Mouse (Mus musculus) MEL (cell line): ENCODE data around the gene Wt1. TPM values are rescaled to one million over a fixed set of nuclear protein-coding genes. Genes with fewer than 3 reads are reported as not detected.

Experiments used
- DNase-seq: peaks from one replicate; pipeline ENCODE4 v3.0.0; 2011; ENCODE audit warnings: low read depth, low spot score
- H3K27ac ChIP-seq: 2 replicates; pipeline ENCODE4 v1.5.1; 2012; ENCODE audit warnings: low read depth, mild to moderate bottlenecking, control low read depth, low read length, moderate library complexity; ENCODE audit not compliant: control insufficient read depth
- H3K27me3 ChIP-seq, 2 experiments: fragments of 150-350 bp in 1 of 2; sonication (generic) in 1 of 2; 2 replicates each; pipeline ENCODE4 v1.6.1; 2012; ENCODE audit warnings: low read length in 2 of 2, mild to moderate bottlenecking in 2 of 2, improper control_type of control experiment in 1 of 2, moderate library complexity in 1 of 2; ENCODE audit not compliant: insufficient read depth in 2 of 2, control insufficient read depth in 1 of 2
- H3K36me3 ChIP-seq, 2 experiments: 2 replicates each; pipeline ENCODE4 v1.6.1; 2012 to 2014; ENCODE audit warnings: low read length in 2 of 2, improper control_type of control experiment in 1 of 2, inconsistent platforms in 1 of 2, mild to moderate bottlenecking in 1 of 2; ENCODE audit not compliant: insufficient read depth in 2 of 2, control insufficient read depth in 1 of 2
- H3K4me1 ChIP-seq, 2 experiments: fragments of 150-350 bp in 1 of 2; sonication (generic) in 1 of 2; 2 replicates each; pipeline ENCODE4 v1.6.1; 2012; ENCODE audit warnings: low read length in 2 of 2, improper control_type of control experiment in 1 of 2, mild to moderate bottlenecking in 1 of 2; ENCODE audit not compliant: insufficient read depth in 2 of 2, control insufficient read depth in 1 of 2
- H3K4me3 ChIP-seq, 2 experiments: fragments of 150-350 bp in 1 of 2; sonication (generic) in 1 of 2; 2 replicates each; pipeline ENCODE4 v1.5.1; 2012; ENCODE audit warnings: low read depth in 2 of 2, low read length in 2 of 2, mild to moderate bottlenecking in 2 of 2, moderate library complexity in 2 of 2, control low read depth in 1 of 2, improper control_type of control experiment in 1 of 2; ENCODE audit not compliant: control insufficient read depth in 1 of 2, insufficient read depth in 1 of 2
- H3K79me2 ChIP-seq: 2 replicates; pipeline ENCODE4 v1.6.1; 2012; ENCODE audit warnings: mild to moderate bottlenecking, low read length, moderate library complexity; ENCODE audit not compliant: control insufficient read depth, poor library complexity, insufficient read depth
- H3K9ac ChIP-seq: 2 replicates; pipeline ENCODE4 v1.6.1; 2012; ENCODE audit warnings: low read depth, mild to moderate bottlenecking, control low read depth, low read length, moderate library complexity; ENCODE audit not compliant: control insufficient read depth, poor library complexity, severe bottlenecking
- H3K9me3 ChIP-seq: fragments of 150-350 bp; sonication (generic); replicated peaks from 2 replicates; pipeline ENCODE4 v1.6.1; 2012; ENCODE audit warnings: mild to moderate bottlenecking, low read length, improper control_type of control experiment, moderate library complexity; ENCODE audit not compliant: insufficient read depth
- BHLHE40 ChIP-seq: IDR thresholded peaks from 2 replicates; pipeline ENCODE4 v1.6.1; 2012; ENCODE audit warnings: low read depth, mild to moderate bottlenecking, inconsistent platforms, low read length, improper control_type of control experiment, borderline replicate concordance
- CHD1 ChIP-seq: IDR thresholded peaks from 2 replicates; pipeline ENCODE4 v1.6.1; 2012; ENCODE audit warnings: low read depth, mild to moderate bottlenecking, inconsistent platforms, low read length, improper control_type of control experiment
- CHD2 ChIP-seq: IDR thresholded peaks from 2 replicates; pipeline ENCODE4 v1.6.1; 2011; ENCODE audit warnings: low read length, improper control_type of control experiment
- CTCF ChIP-seq, 3 experiments: IDR thresholded peaks in 2 of 3; conservative IDR thresholded peaks in 1 of 3; 2 replicates each; pipeline ENCODE4 v1.5.1; 2011 to 2012; ENCODE audit warnings: low read length in 3 of 3, low read depth in 2 of 3, mild to moderate bottlenecking in 2 of 3, improper control_type of control experiment in 1 of 3, inconsistent platforms in 1 of 3, mixed read lengths in 1 of 3, moderate library complexity in 1 of 3; ENCODE audit not compliant: control insufficient read depth in 1 of 3, insufficient read depth in 1 of 3, poor library complexity in 1 of 3, severe bottlenecking in 1 of 3
- ETS1 ChIP-seq: IDR thresholded peaks from 2 replicates; pipeline ENCODE4 v1.6.1; 2012; ENCODE audit warnings: low read depth, mild to moderate bottlenecking, inconsistent platforms, low read length, improper control_type of control experiment, moderate library complexity
- KAT2A ChIP-seq: conservative IDR thresholded peaks from 2 replicates; pipeline ENCODE4 v1.6.1; 2012; ENCODE audit warnings: low read depth, low read length, improper control_type of control experiment, inconsistent platforms
- MAFK ChIP-seq: IDR thresholded peaks from 2 replicates; pipeline ENCODE4 v1.6.1; 2011; ENCODE audit warnings: low read depth, mild to moderate bottlenecking, low read length, improper control_type of control experiment, borderline replicate concordance
- MAX ChIP-seq: IDR thresholded peaks from 2 replicates; pipeline ENCODE4 v1.6.1; 2011; ENCODE audit warnings: low read length, improper control_type of control experiment
- MAZ ChIP-seq: IDR thresholded peaks from 2 replicates; pipeline ENCODE4 v1.6.1; 2012; ENCODE audit warnings: low read depth, mild to moderate bottlenecking, inconsistent platforms, low read length, improper control_type of control experiment
- MYB ChIP-seq: IDR thresholded peaks from 2 replicates; pipeline ENCODE4 v1.6.1; 2011; ENCODE audit warnings: mild to moderate bottlenecking, low read depth, low read length, improper control_type of control experiment
- MYC ChIP-seq: IDR thresholded peaks from 2 replicates; pipeline ENCODE4 v1.6.1; 2011; ENCODE audit warnings: low read depth, mild to moderate bottlenecking, low read length, improper control_type of control experiment, moderate library complexity
- NELFE ChIP-seq: IDR thresholded peaks from 2 replicates; pipeline ENCODE4 v1.6.1; 2011; ENCODE audit warnings: low read depth, low read length, improper control_type of control experiment
- POLR2A ChIP-seq, 2 experiments: IDR thresholded peaks; 2 replicates each; pipeline ENCODE4 v1.6.1; 2011 to 2012; ENCODE audit warnings: low read length in 2 of 2, mild to moderate bottlenecking in 2 of 2, control low read depth in 1 of 2, improper control_type of control experiment in 1 of 2, low read depth in 1 of 2, moderate library complexity in 1 of 2; ENCODE audit not compliant: control insufficient read depth in 1 of 2, insufficient read depth in 1 of 2, poor library complexity in 1 of 2
- POLR2AphosphoS5 ChIP-seq: IDR thresholded peaks from 2 replicates; pipeline ENCODE4 v1.6.1; 2012; ENCODE audit warnings: low read depth, borderline replicate concordance, mild to moderate bottlenecking, inconsistent platforms, low read length, moderate library complexity, mixed read lengths
- SIN3A ChIP-seq: IDR thresholded peaks from 2 replicates; pipeline ENCODE4 v1.6.1; 2012; ENCODE audit warnings: low read length, improper control_type of control experiment, inconsistent platforms
- TAL1 ChIP-seq: IDR thresholded peaks from 2 replicates; pipeline ENCODE4 v1.6.1; 2012; ENCODE audit warnings: mild to moderate bottlenecking, inconsistent platforms, low read length, moderate library complexity, mixed read lengths
- UBTF ChIP-seq: IDR thresholded peaks from 2 replicates; pipeline ENCODE4 v1.6.1; 2012; ENCODE audit warnings: low read depth, mild to moderate bottlenecking, inconsistent platforms, low read length, improper control_type of control experiment, moderate library complexity, borderline replicate concordance; ENCODE audit not compliant: insufficient read depth
- USF2 ChIP-seq, 2 experiments: IDR thresholded peaks; 2 replicates each; pipeline ENCODE4 v1.6.1; 2011 to 2012; ENCODE audit warnings: improper control_type of control experiment in 2 of 2, low read length in 2 of 2, borderline replicate concordance in 1 of 2, inconsistent platforms in 1 of 2, low read depth in 1 of 2, mild to moderate bottlenecking in 1 of 2; ENCODE audit not compliant: insufficient read depth in 1 of 2
- polyA plus RNA-seq, 2 experiments: library from polyadenylated mRNA; stranded (reverse) in 1 of 2; unstranded in 1 of 2; fragments of >175 nt in 1 of 2; fragments of >200 nt in 1 of 2; gene quantifications; 2 replicates each; pipeline versions ENCODE4 v1.2.1 to v1.2.4; 2012; ENCODE audit warnings: low replicate concordance in 2 of 2, low read depth in 1 of 2; ENCODE audit not compliant: insufficient read length in 2 of 2, insufficient read depth in 1 of 2, missing spikeins in 1 of 2
- total RNA-seq: library from RNA; depleted of rRNA; stranded (reverse); fragments of 300-350 nt; gene quantifications from 2 replicates; pipeline ENCODE4 v1.2.3, GENCODE M21; 2012

Gene Wt1
- total and polyA plus RNA-seq, 3 experiments, result not detected

GRCm38 (mm10) chr2:105131061-105131810, 4.9 kb downstream of the Wt1 start:
- Histone ChIP-seq H3K79me2 (no peaks in the 10 kb centered on the region), H3K4me3 (no peak overlapping the region), H3K27ac (no peak overlapping the region), H3K4me1 (no peaks in the 10 kb centered on the region), H3K36me3 (no peaks in the 10 kb centered on the region), H3K9ac (no peak overlapping the region), H3K9me3 (no peaks in the 10 kb centered on the region)
- no peak for DNase-seq
- TF ChIP-seq UBTF (no peak), MAX (no peak), ETS1 (no peak), MYB (no peak), USF2 (IDR thresholded peaks at IDR 0.05; ENCODE audit: borderline replicate concordance in 1 of 2, insufficient read depth in 1 of 2, low read depth in 1 of 2, low read length in 2 of 2) (no peak), MAFK (no peak), TAL1 (no peak), NELFE (no peak), SIN3A (no peak), MYC (no peak), MAZ (no peak), POLR2A (IDR thresholded peaks at IDR 0.05; ENCODE audit: control insufficient read depth in 1 of 2, insufficient read depth in 1 of 2, low read depth in 1 of 2, low read length in 2 of 2, poor library complexity in 1 of 2) (no peak), CHD2 (no peak), KAT2A (no peak)
- TF ChIP-seq, all 39 proteins: peak for 0
- peaks cover 2% of the 10 kb centered on the region in 2 experiments; a peak in 3 of 4 replicates for H3K27me3 ChIP-seq

GRCm38 (mm10) chr2:105131811-105132100, 5.4 kb downstream of the Wt1 start:
- no peaks in the 10 kb centered on the region for H3K36me3 ChIP-seq
- DNase-seq, result no peak
- no peaks in the 10 kb centered on the region for H3K4me1 ChIP-seq
- no peak overlapping the region for H3K4me3 ChIP-seq
- TF ChIP-seq MYB (no peak), POLR2A (IDR thresholded peaks at IDR 0.05; ENCODE audit: control insufficient read depth in 1 of 2, insufficient read depth in 1 of 2, low read depth in 1 of 2, low read length in 2 of 2, poor library complexity in 1 of 2) (no peak), CTCF (IDR thresholded peaks at IDR 0.05 in 2 of 3, conservative IDR thresholded peaks at IDR 0.05 in 1 of 3; ENCODE audit: control insufficient read depth in 1 of 3, insufficient read depth in 1 of 3, low read depth in 2 of 3, low read length in 3 of 3, poor library complexity in 1 of 3, severe bottlenecking in 1 of 3) (no peak), POLR2AphosphoS5 (no peak), CHD2 (no peak), BHLHE40 (no peak), CHD1 (no peak)
- TF ChIP-seq, all 39 proteins: peak for 0
- H3K27me3 ChIP-seq, result peaks cover 2 to 5% of the 10 kb centered on the region in 2 experiments
- H3K9ac ChIP-seq, result no peak overlapping the region
- no peaks in the 10 kb centered on the region for H3K79me2 ChIP-seq
- H3K27ac ChIP-seq, result no peak overlapping the region
- H3K9me3 ChIP-seq, result no peaks in the 10 kb centered on the region
